ENCODE assay signal across 12 mouse cellular contexts in genomic region chr6:99800324-99800723, GRCm38 (mm10).
DNase-seq lines count a peak whose midpoint lies in the region; ATAC-seq and TF ChIP-seq lines count a peak whose summit lies in the region.
"Had no signal": no experiment of that assay in that cellular context is flagged by ENCODE, and none has a peak within 500 bp of the region (broad histone marks: within the 10 kb centered on the region; RNA-seq: fewer than 3 reads in every experiment).

No protein-coding gene starts in this region.

- no peak overlapping the region for H3K4me3 ChIP-seq in lung, embryonic 14.5 days (ENCODE audit: low read depth, low read length)
- no peak overlapping the region for H3K4me3 ChIP-seq in intestine, postnatal 0 days (ENCODE audit: low read depth, low read length)
- H3K4me3 ChIP-seq in forebrain, embryonic 11.5 days (ENCODE audit: low read depth, low read length) = no peak overlapping the region

- no peak for TF ChIP-seq CTCF in lung, embryonic 14.5 days (IDR thresholded peaks at IDR 0.05; ENCODE audit: low read depth)
- TF ChIP-seq CTCF in intestine, postnatal 0 days (IDR thresholded peaks at IDR 0.05; ENCODE audit: low read depth) = no peak

- no peaks in the 10 kb centered on the region for H3K9me3 ChIP-seq in lung, embryonic 14.5 days (ENCODE audit: low read depth, low read length)
- no peaks in the 10 kb centered on the region for H3K9me3 ChIP-seq in intestine, postnatal 0 days (ENCODE audit: control insufficient read depth)
- no peaks in the 10 kb centered on the region for H3K9me3 ChIP-seq in forebrain, embryonic 11.5 days (ENCODE audit: control insufficient read depth, low read length)

- no peaks in the 10 kb centered on the region for H3K27me3 ChIP-seq in lung, embryonic 14.5 days (ENCODE audit: insufficient read depth, low read length)
- no peaks in the 10 kb centered on the region for H3K27me3 ChIP-seq in intestine, postnatal 0 days (replicated peaks; ENCODE audit: control insufficient read depth, insufficient read depth, low read length)
- H3K27me3 ChIP-seq in forebrain, embryonic 11.5 days (ENCODE audit: control insufficient read depth, insufficient read depth, low read length) = peaks cover 3% of the 10 kb centered on the region; the same call in 1 of the 2 replicates

- WGBS in lung, embryonic 14.5 days = 22% methylated on average over 14 of the region's 14 CpGs
- 27% methylated on average over 14 of the region's 14 CpGs for WGBS in intestine, postnatal 0 days
- WGBS in forebrain, embryonic 11.5 days = 78% methylated on average over 14 of the region's 14 CpGs

- H3K4me1 ChIP-seq in lung, embryonic 14.5 days (ENCODE audit: insufficient read depth) = peaks cover 9% of the 10 kb centered on the region; the same call in 1 of the 2 replicates
- H3K4me1 ChIP-seq in intestine, postnatal 0 days (replicated peaks; ENCODE audit: control insufficient read depth, insufficient read depth, low read length) = 0 out of 2 replicates have a peak, but pooled peaks cover 5% of the 10 kb centered on the region
- peaks cover 2% of the 10 kb centered on the region; the same call in 1 of the 2 replicates for H3K4me1 ChIP-seq in forebrain, embryonic 11.5 days (replicated peaks; ENCODE audit: control insufficient read depth, insufficient read depth, low read length)

- peak; percentile 16; the same call in 1 of the 2 replicates for ATAC-seq in lung, embryonic 14.5 days (ENCODE audit: insufficient read depth)
- peak; percentile 61 for ATAC-seq in intestine, postnatal 0 days
- ATAC-seq in forebrain, embryonic 11.5 days (replicated peaks; ENCODE audit: low FRiP score) = no peak
- ATAC-seq: activated CD4-positive, CD25-positive, alpha-beta regulatory T cell, adult 4 months had no signal

- peak; percentile 65 for DNase-seq in lung, embryonic 14.5 days
- no peak for DNase-seq in lung, postnatal 14 days
- peak; percentile 44 for DNase-seq in brain, adult 2 months (ENCODE audit: low read depth, low spot score)
- peak; percentile 30 for DNase-seq in embryo, embryonic 10.5 days (ENCODE audit: low spot score)
- DNase-seq in forebrain, embryonic 11.5 days (ENCODE audit: low spot score) = no peak
- DNase-seq in kidney, adult 9 months = no peak
- DNase-seq: cerebellum, adult 11-12 months; kidney, adult 11 months; liver had no signal

- no peaks in the 10 kb centered on the region for H3K36me3 ChIP-seq in lung, embryonic 14.5 days (ENCODE audit: insufficient read depth)
- no peaks in the 10 kb centered on the region for H3K36me3 ChIP-seq in intestine, postnatal 0 days (ENCODE audit: control insufficient read depth, insufficient read depth)
- H3K36me3 ChIP-seq in forebrain, embryonic 11.5 days (ENCODE audit: control insufficient read depth, insufficient read depth, low read length) = no peaks in the 10 kb centered on the region

- H3K9ac ChIP-seq in lung, embryonic 14.5 days = no peak overlapping the region
- H3K9ac ChIP-seq in intestine, postnatal 0 days (ENCODE audit: low read depth, low read length) = no peak overlapping the region
- H3K9ac ChIP-seq in forebrain, embryonic 11.5 days (ENCODE audit: low read length) = no peak overlapping the region

- H3K4me2 ChIP-seq in lung, embryonic 14.5 days = no peak overlapping the region
- H3K4me2 ChIP-seq in intestine, postnatal 0 days (replicated peaks; ENCODE audit: low read depth) = no peak overlapping the region
- H3K4me2 ChIP-seq in forebrain, embryonic 11.5 days (ENCODE audit: low read depth, low read length, severe bottlenecking) = no peak overlapping the region

- H3K27ac ChIP-seq in lung, embryonic 14.5 days (ENCODE audit: low read depth) = no peak overlapping the region
- H3K27ac ChIP-seq in intestine, postnatal 0 days (ENCODE audit: low read depth, low read length) = no peak overlapping the region
- H3K27ac ChIP-seq in forebrain, embryonic 11.5 days (ENCODE audit: low read depth, low read length) = no peak overlapping the region
- H3K27ac ChIP-seq: macrophage had no signal

Comparison
In these comparisons a context has a peak if more than half of its experiments do, and no peak if none do; other contexts are left out.
1. DNase-seq: peak in lung, embryonic 14.5 days (single experiment), brain, adult 2 months (single experiment) and embryo, embryonic 10.5 days (single experiment); none in lung, postnatal 14 days (single experiment), forebrain, embryonic 11.5 days (single experiment) and kidney, adult 9 months (single experiment).